Mouse (Mus musculus) retina, adult 2 months (tissue): ENCODE data around the gene Myo10.

Experiments used
- DNase-seq: peaks from one replicate; pipeline ENCODE4 v3.0.0-alpha.2; 2012; ENCODE audit warnings: low read depth, low spot score

Gene Myo10

GRCm38 (mm10) chr15:25651820-25652219 is 29.5 kb downstream of the Myo10 start:
- no peak for DNase-seq

GRCm38 (mm10) chr15:25652368-25652767 is 30.0 kb downstream of the Myo10 start:
- DNase-seq: no peak

GRCm38 (mm10) chr15:25652933-25653332 is 30.6 kb downstream of the Myo10 start:
- no peak for DNase-seq

- DNase-seq: no peak
Measured at GRCm38 (mm10) chr15:25653680-25654079, 31.4 kb downstream of the Myo10 start.

GRCm38 (mm10) chr15:25662833-25663519 is 40.7 kb downstream of the Myo10 start:
- DNase-seq: no peak

GRCm38 (mm10) chr15:25669283-25670247 is 47.2 kb downstream of the Myo10 start:
- DNase-seq: no peak

- no peak for DNase-seq
Measured at GRCm38 (mm10) chr15:25673231-25673980, 51.1 kb downstream of the Myo10 start.

- DNase-seq: no peak
Measured at GRCm38 (mm10) chr15:25674099-25674931, 52.0 kb downstream of the Myo10 start.

GRCm38 (mm10) chr15:25674932-25675250 is 52.6 kb downstream of the Myo10 start:
- no peak for DNase-seq

- no peak for DNase-seq
Measured at GRCm38 (mm10) chr15:25675359-25675758, 53.0 kb downstream of the Myo10 start.

- DNase-seq: no peak
Measured at GRCm38 (mm10) chr15:25676056-25676785, 53.9 kb downstream of the Myo10 start.

- no peak for DNase-seq
Measured at GRCm38 (mm10) chr15:25679081-25679480, 56.8 kb downstream of the Myo10 start.

GRCm38 (mm10) chr15:25679616-25680015 is 57.3 kb downstream of the Myo10 start:
- no peak for DNase-seq

GRCm38 (mm10) chr15:25680269-25680818 is 58.0 kb downstream of the Myo10 start:
- no peak for DNase-seq

GRCm38 (mm10) chr15:25682953-25683507 is 60.7 kb downstream of the Myo10 start:
- DNase-seq: no peak

- DNase-seq: no peak
Measured at GRCm38 (mm10) chr15:25685186-25685585, 62.9 kb downstream of the Myo10 start.

GRCm38 (mm10) chr15:25688424-25689283 is 66.3 kb downstream of the Myo10 start:
- no peak for DNase-seq

GRCm38 (mm10) chr15:25689477-25689876 is 67.2 kb downstream of the Myo10 start:
- DNase-seq: no peak
